Mouse (Mus musculus): Measurements from ENCODE around the gene Chd9. TPM values are rescaled to one million over a fixed set of nuclear protein-coding genes. Genes with fewer than 3 reads are reported as not detected.

Chd9 gene
- polyA plus RNA-seq, 1 experiment from 2014 or later = 93.7 TPM

DNA sequence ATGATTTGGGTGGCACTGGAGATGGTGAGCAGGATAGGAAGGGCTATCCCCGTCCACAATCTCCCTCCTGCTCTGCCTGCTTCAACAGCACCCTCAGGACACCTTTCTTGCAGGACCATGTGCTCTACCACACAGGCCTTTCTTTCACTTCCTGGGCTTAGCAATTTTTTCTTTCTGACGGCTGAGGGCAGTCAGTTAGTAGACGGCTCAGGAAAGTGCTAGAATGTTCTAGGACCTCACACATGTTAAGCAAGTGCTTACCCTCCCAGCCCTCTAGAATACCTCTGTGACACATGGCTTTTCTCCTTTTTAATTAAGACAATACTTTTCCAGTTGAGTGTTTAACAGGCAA lies 6.1 kb downstream of the Chd9 start:
- H3K9ac ChIP-seq (replicated peaks; ENCODE audit: low read depth, low read length) = no peak overlapping the region
- peaks cover 4% of the 10 kb centered on the region for H3K4me1 ChIP-seq (replicated peaks; ENCODE audit: control insufficient read depth, insufficient read depth, low read length)
- no peak for ATAC-seq
- H3K36me3 ChIP-seq (ENCODE audit: control insufficient read depth, insufficient read depth) = no peaks in the 10 kb centered on the region
- H3K4me3 ChIP-seq (replicated peaks; ENCODE audit: low read length) = no peak overlapping the region
- 77% methylated on average over 3 of the region's 3 CpGs for WGBS
- no peaks in the 10 kb centered on the region for H3K27me3 ChIP-seq (replicated peaks; ENCODE audit: control insufficient read depth, insufficient read depth, low read length)
- no peak overlapping the region for H3K4me2 ChIP-seq (ENCODE audit: low read length)
- H3K27ac ChIP-seq (ENCODE audit: low read length) = no peak overlapping the region
- no peaks in the 10 kb centered on the region for H3K9me3 ChIP-seq (ENCODE audit: control insufficient read depth, low read length)

DNA sequence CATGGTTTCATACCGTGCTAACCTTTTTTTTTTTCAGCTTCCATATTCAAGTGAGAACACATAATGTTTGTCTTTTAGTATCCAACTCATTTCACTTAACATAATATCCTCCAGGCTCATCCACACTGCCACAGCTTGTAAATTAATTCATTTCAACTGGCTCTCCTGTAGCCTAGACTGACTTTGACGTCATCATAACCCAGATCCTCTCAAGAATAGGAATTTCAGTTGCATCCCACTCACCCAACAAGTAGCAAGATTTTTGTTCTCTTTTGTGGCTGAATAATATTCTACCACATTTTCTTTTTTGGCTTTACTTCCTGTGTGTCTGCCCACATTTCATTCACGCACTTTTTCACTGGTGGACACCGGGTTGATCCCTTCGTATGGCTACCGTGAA lies 9.3 kb downstream of the Chd9 start:
- no peak overlapping the region for H3K4me3 ChIP-seq (replicated peaks; ENCODE audit: low read length)
- H3K4me2 ChIP-seq (ENCODE audit: low read length) = no peak overlapping the region
- H3K4me1 ChIP-seq (replicated peaks; ENCODE audit: control insufficient read depth, insufficient read depth, low read length) = no peaks in the 10 kb centered on the region
- no peaks in the 10 kb centered on the region for H3K9me3 ChIP-seq (ENCODE audit: control insufficient read depth, low read length)
- H3K27ac ChIP-seq (ENCODE audit: low read length) = no peak overlapping the region
- ATAC-seq = no peak
- WGBS = 91% methylated on average over 6 of the region's 6 CpGs
- no peaks in the 10 kb centered on the region for H3K27me3 ChIP-seq (replicated peaks; ENCODE audit: control insufficient read depth, insufficient read depth, low read length)
- H3K9ac ChIP-seq (replicated peaks; ENCODE audit: low read depth, low read length) = no peak overlapping the region
- no peaks in the 10 kb centered on the region for H3K36me3 ChIP-seq (ENCODE audit: control insufficient read depth, insufficient read depth)

DNA sequence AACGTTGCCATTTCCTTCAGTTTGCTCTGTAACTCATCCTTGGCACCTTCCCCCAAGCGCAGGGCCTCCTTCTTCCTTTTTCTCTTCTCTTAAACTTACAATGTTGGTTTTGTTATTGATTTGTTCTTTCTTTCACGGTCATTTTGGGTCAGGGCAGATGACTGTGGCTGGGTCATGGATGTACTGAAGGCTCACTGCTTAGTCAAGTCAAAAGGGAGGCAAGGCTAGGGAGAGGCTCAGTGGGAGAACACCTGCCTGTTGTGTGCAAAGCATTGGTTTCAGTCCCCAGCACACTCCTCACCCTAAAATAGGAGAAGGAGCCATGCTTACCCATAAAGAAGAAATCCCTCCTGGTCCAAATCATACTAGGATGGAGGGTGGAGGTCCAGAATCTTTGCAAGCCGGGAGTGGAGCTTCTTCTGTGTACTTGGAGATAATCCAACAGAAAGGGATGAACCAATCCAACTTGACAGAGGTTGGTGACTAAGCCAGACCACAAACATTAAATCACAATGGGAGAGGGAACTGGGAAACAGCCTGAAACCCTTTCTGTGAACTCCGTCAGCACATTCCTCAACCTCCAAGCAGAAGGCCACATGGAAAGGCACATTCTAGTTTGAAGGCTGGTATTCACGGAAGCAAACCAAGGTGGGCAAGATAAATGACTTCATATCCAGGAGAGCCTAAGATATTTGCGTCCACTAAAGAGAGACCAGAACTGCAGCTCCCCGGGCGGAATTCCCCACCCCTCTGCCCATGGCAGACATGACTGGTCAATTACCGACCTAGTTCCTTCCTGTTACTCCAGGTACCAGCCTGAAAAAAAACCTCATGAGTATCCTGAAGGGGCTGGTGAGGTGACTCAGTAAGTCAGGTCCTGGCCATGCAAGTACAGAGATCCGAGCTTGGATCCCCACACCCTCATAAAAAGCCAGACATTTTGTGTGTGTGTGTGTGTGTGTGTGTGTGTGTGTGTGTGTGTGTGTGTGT lies 11.9 kb downstream of the Chd9 start:
- H3K4me2 ChIP-seq (ENCODE audit: low read length) = no peak overlapping the region
- ATAC-seq = no peak
- no peaks in the 10 kb centered on the region for H3K27me3 ChIP-seq (replicated peaks; ENCODE audit: control insufficient read depth, insufficient read depth, low read length)
- WGBS = 83% methylated on average over 11 of the region's 11 CpGs
- no peaks in the 10 kb centered on the region for H3K4me1 ChIP-seq (replicated peaks; ENCODE audit: control insufficient read depth, insufficient read depth, low read length)
- no peaks in the 10 kb centered on the region for H3K36me3 ChIP-seq (ENCODE audit: control insufficient read depth, insufficient read depth)
- H3K9ac ChIP-seq (replicated peaks; ENCODE audit: low read depth, low read length) = no peak overlapping the region
- H3K4me3 ChIP-seq (replicated peaks; ENCODE audit: low read length) = no peak overlapping the region
- H3K27ac ChIP-seq (ENCODE audit: low read length) = no peak overlapping the region
- no peaks in the 10 kb centered on the region for H3K9me3 ChIP-seq (ENCODE audit: control insufficient read depth, low read length)

DNA sequence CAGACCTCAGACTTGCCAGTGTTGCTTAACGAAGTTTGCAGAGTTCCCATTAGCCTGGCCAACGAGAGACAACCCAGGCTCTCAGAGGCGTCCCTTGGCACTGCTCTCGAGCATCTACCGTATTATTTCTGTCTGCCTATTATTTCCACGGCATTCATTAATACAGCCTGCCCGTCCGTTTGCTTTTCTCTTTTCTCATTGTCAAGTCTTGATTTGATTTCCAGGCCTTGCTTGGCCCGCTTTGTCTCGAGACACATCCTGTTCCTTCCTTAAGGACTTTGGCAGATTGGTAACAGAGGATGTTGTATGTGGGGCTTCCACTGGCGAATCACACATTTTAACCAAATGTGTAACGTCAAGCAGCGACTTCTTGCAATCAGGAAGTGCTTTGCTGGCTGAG lies 13.2 kb downstream of the Chd9 start:
- 31% methylated on average over 13 of the region's 13 CpGs for WGBS

DNA sequence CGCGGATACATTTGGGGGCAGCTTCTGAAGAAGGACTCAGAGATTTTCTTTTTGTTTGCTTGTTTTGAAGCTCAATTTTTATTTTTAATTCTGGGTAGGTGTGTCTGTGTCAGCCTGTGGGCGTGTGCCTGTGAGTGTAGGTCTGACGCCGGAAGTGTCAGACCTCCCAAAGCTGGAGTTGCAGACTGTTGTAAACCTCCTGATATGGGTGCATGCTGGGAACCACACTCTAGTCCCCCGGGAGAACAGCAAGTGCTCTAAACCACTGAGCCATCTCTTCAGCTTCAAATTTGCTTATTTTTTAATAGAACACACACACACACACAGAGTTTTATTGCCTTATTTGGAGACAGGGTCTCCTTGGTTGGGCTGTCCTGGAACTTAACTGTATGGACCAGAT lies 15.0 kb downstream of the Chd9 start:
- H3K9ac ChIP-seq (replicated peaks; ENCODE audit: low read depth, low read length) = no peak overlapping the region
- H3K36me3 ChIP-seq (ENCODE audit: control insufficient read depth, insufficient read depth) = no peaks in the 10 kb centered on the region
- no peak for ATAC-seq
- H3K4me1 ChIP-seq (replicated peaks; ENCODE audit: control insufficient read depth, insufficient read depth, low read length) = no peaks in the 10 kb centered on the region
- no peaks in the 10 kb centered on the region for H3K9me3 ChIP-seq (ENCODE audit: control insufficient read depth, low read length)
- no peak overlapping the region for H3K4me2 ChIP-seq (ENCODE audit: low read length)
- no peaks in the 10 kb centered on the region for H3K27me3 ChIP-seq (replicated peaks; ENCODE audit: control insufficient read depth, insufficient read depth, low read length)
- WGBS = 87% methylated on average over 6 of the region's 6 CpGs
- H3K4me3 ChIP-seq (replicated peaks; ENCODE audit: low read length) = no peak overlapping the region
- no peak overlapping the region for H3K27ac ChIP-seq (ENCODE audit: low read length)

More for the DNA sequence above, 13.2 kb downstream of the Chd9 start:
- Histone ChIP-seq H3K9me3 (ENCODE audit: control insufficient read depth, low read length) (no peaks in the 10 kb centered on the region), H3K4me3 (replicated peaks; ENCODE audit: low read length) (no peak overlapping the region), H3K9ac (replicated peaks; ENCODE audit: low read depth, low read length) (no peak overlapping the region), H3K4me2 (ENCODE audit: low read length) (no peak overlapping the region), H3K4me1 (replicated peaks; ENCODE audit: control insufficient read depth, insufficient read depth, low read length) (no peaks in the 10 kb centered on the region), H3K36me3 (ENCODE audit: control insufficient read depth, insufficient read depth) (no peaks in the 10 kb centered on the region), H3K27me3 (replicated peaks; ENCODE audit: control insufficient read depth, insufficient read depth, low read length) (no peaks in the 10 kb centered on the region), H3K27ac (ENCODE audit: low read length) (no peak overlapping the region)
- ATAC-seq = no peak

DNA sequence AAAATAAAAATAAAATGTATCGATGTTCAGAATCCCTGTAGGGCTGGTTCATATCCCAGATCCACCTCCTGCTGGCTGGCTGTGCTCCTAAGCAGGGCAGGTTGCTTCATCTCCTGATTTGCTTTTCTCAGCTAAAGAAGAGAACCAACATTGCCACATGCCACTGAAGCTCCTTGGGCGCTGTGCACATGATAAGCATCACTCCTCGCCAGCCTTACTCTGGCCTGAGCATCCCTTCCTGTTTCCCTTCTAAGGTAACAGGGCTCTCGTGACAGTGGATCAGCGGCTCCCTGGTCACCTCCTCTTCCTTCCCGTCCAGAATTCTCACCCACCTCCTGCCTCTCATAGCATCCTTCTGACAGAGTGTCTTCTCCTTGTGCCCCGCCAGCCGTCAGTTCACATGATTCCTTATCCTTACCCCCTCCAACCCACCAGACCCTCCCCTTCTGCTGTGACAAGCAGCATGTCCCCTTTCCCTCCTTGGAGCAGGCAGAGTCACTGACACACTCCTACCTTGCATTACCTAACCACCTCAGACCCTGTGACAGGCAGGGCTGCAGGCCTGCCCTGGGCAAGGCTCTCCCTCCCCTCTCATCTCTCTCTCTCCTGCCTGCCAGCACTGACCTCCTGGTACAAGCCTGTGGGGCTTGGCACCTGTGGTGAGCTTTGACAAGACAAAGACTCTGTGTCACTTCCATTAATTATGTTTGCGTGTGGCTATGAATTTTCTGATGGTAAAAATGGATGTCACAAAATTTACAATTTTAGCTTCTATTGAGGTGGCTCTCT lies 16.2 kb downstream of the Chd9 start:
- H3K9ac ChIP-seq (replicated peaks; ENCODE audit: low read depth, low read length) = no peak overlapping the region; the same call in 1 of the 2 replicates
- no peaks in the 10 kb centered on the region for H3K36me3 ChIP-seq (ENCODE audit: control insufficient read depth, insufficient read depth)
- ATAC-seq = no peak
- H3K4me3 ChIP-seq (replicated peaks; ENCODE audit: low read length) = no peak overlapping the region
- no peaks in the 10 kb centered on the region for H3K9me3 ChIP-seq (ENCODE audit: control insufficient read depth, low read length)
- no peaks in the 10 kb centered on the region for H3K27me3 ChIP-seq (replicated peaks; ENCODE audit: control insufficient read depth, insufficient read depth, low read length)
- 82% methylated on average over 9 of the region's 9 CpGs for WGBS
- peaks cover 4% of the 10 kb centered on the region for H3K4me1 ChIP-seq (replicated peaks; ENCODE audit: control insufficient read depth, insufficient read depth, low read length)
- H3K27ac ChIP-seq (ENCODE audit: low read length) = no peak overlapping the region
- H3K4me2 ChIP-seq (ENCODE audit: low read length) = no peak overlapping the region

DNA sequence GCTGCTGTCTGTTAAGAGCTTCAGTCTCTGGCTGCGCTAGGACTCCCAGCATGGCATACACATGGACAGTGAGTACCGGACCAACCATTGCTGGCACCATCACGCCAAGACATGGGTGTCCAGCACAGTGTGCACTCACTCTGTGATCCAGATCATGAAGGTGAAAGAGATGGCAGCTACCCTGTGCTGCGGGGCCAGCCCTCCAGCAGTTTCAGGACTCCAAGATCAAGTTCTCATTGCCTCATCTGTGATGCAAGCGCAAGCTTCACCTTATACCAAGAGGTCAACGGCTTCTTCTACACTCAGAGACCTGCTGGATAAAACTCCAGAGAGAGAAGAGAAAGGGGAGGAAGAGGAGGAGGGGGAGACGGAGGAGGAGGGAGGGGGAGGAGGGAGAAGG lies 19.8 kb downstream of the Chd9 start:
- H3K4me2 ChIP-seq (ENCODE audit: low read length) = no peak overlapping the region
- peaks cover 12% of the 10 kb centered on the region for H3K4me1 ChIP-seq (replicated peaks; ENCODE audit: control insufficient read depth, insufficient read depth, low read length)
- H3K4me3 ChIP-seq (replicated peaks; ENCODE audit: low read length) = no peak overlapping the region
- no peak for ATAC-seq
- H3K27me3 ChIP-seq (replicated peaks; ENCODE audit: control insufficient read depth, insufficient read depth, low read length) = no peaks in the 10 kb centered on the region
- no peaks in the 10 kb centered on the region for H3K9me3 ChIP-seq (ENCODE audit: control insufficient read depth, low read length)
- no peak overlapping the region for H3K27ac ChIP-seq (ENCODE audit: low read length)
- no peaks in the 10 kb centered on the region for H3K36me3 ChIP-seq (ENCODE audit: control insufficient read depth, insufficient read depth)
- no peak overlapping the region for H3K9ac ChIP-seq (replicated peaks; ENCODE audit: low read depth, low read length)
- WGBS = 93% methylated on average over 7 of the region's 7 CpGs

DNA sequence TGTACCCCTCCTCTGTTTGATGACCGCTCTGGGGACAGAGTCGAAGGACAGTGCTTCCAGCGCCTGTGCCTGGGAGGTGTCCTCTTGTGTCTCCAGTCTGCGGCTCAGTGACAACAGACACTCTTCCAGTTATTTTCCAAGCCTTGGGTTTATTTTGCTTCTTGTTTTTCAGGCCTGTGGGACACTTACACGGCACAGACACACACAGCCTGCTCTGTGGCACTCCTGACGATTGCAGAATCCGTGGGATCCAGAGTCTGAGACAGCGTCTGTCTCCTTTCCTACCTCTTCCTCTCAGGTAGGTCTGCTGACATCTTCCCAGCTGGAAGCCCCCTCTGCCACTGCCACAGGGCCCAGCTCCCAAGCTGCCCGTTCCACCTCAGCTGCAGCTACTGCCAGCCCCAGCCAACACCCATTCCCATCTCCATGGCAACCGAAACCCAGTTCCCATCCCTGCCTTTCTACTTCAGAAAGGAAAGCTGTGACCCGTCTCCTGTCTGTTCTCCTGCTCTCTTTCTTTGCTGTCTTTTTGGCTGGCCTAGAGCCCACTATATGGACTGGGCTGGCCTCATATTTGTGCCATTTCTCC lies 21.4 kb downstream of the Chd9 start:
- ATAC-seq = peak; percentile 57; the same call in 1 of the 2 replicates
- no peaks in the 10 kb centered on the region for H3K9me3 ChIP-seq (ENCODE audit: control insufficient read depth, low read length)
- no peaks in the 10 kb centered on the region for H3K27me3 ChIP-seq (replicated peaks; ENCODE audit: control insufficient read depth, insufficient read depth, low read length)
- no peak overlapping the region for H3K4me3 ChIP-seq (replicated peaks; ENCODE audit: low read length)
- 0 out of 2 replicates have a peak overlapping the region, but pooled peaks have one; percentile 18 for H3K9ac ChIP-seq (replicated peaks; ENCODE audit: low read depth, low read length)
- WGBS = 45% methylated on average over 11 of the region's 11 CpGs
- H3K36me3 ChIP-seq (ENCODE audit: control insufficient read depth, insufficient read depth) = no peaks in the 10 kb centered on the region
- no peak overlapping the region for H3K4me2 ChIP-seq (ENCODE audit: low read length)
- peak overlapping the region; percentile 48 for H3K27ac ChIP-seq (ENCODE audit: low read length)
- H3K4me1 ChIP-seq (replicated peaks; ENCODE audit: control insufficient read depth, insufficient read depth, low read length) = peaks cover 21% of the 10 kb centered on the region

DNA sequence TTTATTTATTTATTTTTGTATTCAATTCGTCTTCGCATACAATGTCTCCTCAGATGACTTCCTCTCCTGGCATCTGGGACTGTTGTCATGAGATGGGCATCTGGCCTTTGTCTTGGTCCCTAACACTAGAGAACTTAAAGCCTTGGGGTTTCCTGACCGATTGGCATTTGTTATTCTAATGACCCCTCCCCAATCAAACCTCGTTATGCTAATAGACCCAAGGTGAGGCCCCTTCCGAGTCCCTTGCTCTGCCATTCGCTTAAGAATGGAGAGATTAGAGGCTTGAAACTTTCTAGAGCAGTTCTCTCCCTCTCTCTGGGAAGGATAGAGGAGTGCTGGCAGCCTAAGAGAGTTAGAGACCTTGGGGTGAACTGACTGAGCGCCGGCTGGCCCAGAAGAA lies 23.4 kb downstream of the Chd9 start:
- peaks cover 27% of the 10 kb centered on the region for H3K4me1 ChIP-seq (replicated peaks; ENCODE audit: control insufficient read depth, insufficient read depth, low read length)
- H3K36me3 ChIP-seq (ENCODE audit: control insufficient read depth, insufficient read depth) = no peaks in the 10 kb centered on the region
- H3K9ac ChIP-seq (replicated peaks; ENCODE audit: low read depth, low read length) = no peak overlapping the region
- WGBS = 40% methylated on average over 8 of the region's 8 CpGs
- ATAC-seq = no peak
- no peak overlapping the region for H3K4me3 ChIP-seq (replicated peaks; ENCODE audit: low read length)
- no peaks in the 10 kb centered on the region for H3K9me3 ChIP-seq (ENCODE audit: control insufficient read depth, low read length)
- H3K27ac ChIP-seq (ENCODE audit: low read length) = no peak overlapping the region
- H3K4me2 ChIP-seq (ENCODE audit: low read length) = no peak overlapping the region
- no peaks in the 10 kb centered on the region for H3K27me3 ChIP-seq (replicated peaks; ENCODE audit: control insufficient read depth, insufficient read depth, low read length)

Measured in forebrain, embryonic 16.5 days (tissue).